Mouse (Mus musculus): ENCODE results near the gene Ubxn10. TPM values are rescaled to one million over a fixed set of nuclear protein-coding genes. Genes with fewer than 3 reads are reported as not detected.
A peak's percentile ranks its signal among the peaks of the same experiment; 100 is the strongest.

Ubxn10 gene
- polyA plus RNA-seq, 1 experiment from 2014 or later = 1.0 TPM

- WGBS = 80% methylated on average over 11 of the region's 11 CpGs
- Histone ChIP-seq H3K9ac (no peak overlapping the region), H3K27me3 (no peaks in the 10 kb centered on the region), H3K4me1 (peaks cover 26% of the 10 kb centered on the region), H3K4me3 (replicated peaks) (no peak overlapping the region), H3K4me2 (no peak overlapping the region), H3K27ac (no peak overlapping the region), H3K9me3 (replicated peaks) (no peaks in the 10 kb centered on the region), H3K36me3 (no peaks in the 10 kb centered on the region)
- no peak for ATAC-seq (replicated peaks; ENCODE audit: low FRiP score)
Observed at GRCm38 (mm10) chr4:138710633-138711032, 26.3 kb downstream of the Ubxn10 start.

- Histone ChIP-seq H3K27me3 (no peaks in the 10 kb centered on the region), H3K4me1 (peaks cover 26% of the 10 kb centered on the region), H3K27ac (no peak overlapping the region), H3K4me3 (replicated peaks) (no peak overlapping the region), H3K9me3 (replicated peaks) (no peaks in the 10 kb centered on the region), H3K4me2 (no peak overlapping the region), H3K36me3 (no peaks in the 10 kb centered on the region), H3K9ac (no peak overlapping the region)
- ATAC-seq (replicated peaks; ENCODE audit: low FRiP score) = no peak
- 73% methylated on average over 7 of the region's 7 CpGs for WGBS
Observed at GRCm38 (mm10) chr4:138709944-138710343, 27.0 kb downstream of the Ubxn10 start.

GRCm38 (mm10) chr4:138709246-138709645, 27.7 kb downstream of the Ubxn10 start:
- WGBS = 89% methylated on average over 11 of the region's 11 CpGs
- Histone ChIP-seq H3K27ac (no peak overlapping the region), H3K4me1 (peaks cover 26% of the 10 kb centered on the region), H3K27me3 (no peaks in the 10 kb centered on the region), H3K4me3 (replicated peaks) (no peak overlapping the region), H3K36me3 (no peaks in the 10 kb centered on the region), H3K9ac (no peak overlapping the region), H3K4me2 (no peak overlapping the region), H3K9me3 (replicated peaks) (no peaks in the 10 kb centered on the region)
- no peak for ATAC-seq (replicated peaks; ENCODE audit: low FRiP score)

GRCm38 (mm10) chr4:138708636-138709035, 28.3 kb downstream of the Ubxn10 start:
- ATAC-seq (replicated peaks; ENCODE audit: low FRiP score) = 0 out of 2 replicates have a peak, but pooled peaks have one; percentile 46
- Histone ChIP-seq H3K4me1 (peaks cover 26% of the 10 kb centered on the region), H3K27me3 (no peaks in the 10 kb centered on the region), H3K9ac (no peak overlapping the region), H3K4me3 (replicated peaks) (no peak overlapping the region), H3K4me2 (no peak overlapping the region), H3K27ac (no peak overlapping the region), H3K36me3 (no peaks in the 10 kb centered on the region), H3K9me3 (replicated peaks) (no peaks in the 10 kb centered on the region)
- 9% methylated on average over 7 of the region's 7 CpGs for WGBS

- H3K4me2 ChIP-seq = no peak overlapping the region
- ATAC-seq (replicated peaks; ENCODE audit: low FRiP score) = no peak
- H3K9ac ChIP-seq = no peak overlapping the region
- no peak overlapping the region for H3K27ac ChIP-seq
- WGBS = 93% methylated on average over 8 of the region's 8 CpGs
- no peaks in the 10 kb centered on the region for H3K36me3 ChIP-seq
- H3K27me3 ChIP-seq = no peaks in the 10 kb centered on the region
- H3K9me3 ChIP-seq (replicated peaks) = no peaks in the 10 kb centered on the region
- no peak overlapping the region for H3K4me3 ChIP-seq (replicated peaks)
- H3K4me1 ChIP-seq = peaks cover 18% of the 10 kb centered on the region
Observed at GRCm38 (mm10) chr4:138706620-138707019, 30.3 kb downstream of the Ubxn10 start.

- no peaks in the 10 kb centered on the region for H3K36me3 ChIP-seq
- H3K27ac ChIP-seq = no peak overlapping the region
- no peak overlapping the region for H3K4me2 ChIP-seq
- H3K4me3 ChIP-seq (replicated peaks) = no peak overlapping the region
- no peak overlapping the region for H3K9ac ChIP-seq
- H3K27me3 ChIP-seq = no peaks in the 10 kb centered on the region
- no peaks in the 10 kb centered on the region for H3K9me3 ChIP-seq (replicated peaks)
- 90% methylated on average over 4 of the region's 4 CpGs for WGBS
- no peak for ATAC-seq (replicated peaks; ENCODE audit: low FRiP score)
- H3K4me1 ChIP-seq = peaks cover 12% of the 10 kb centered on the region; the same call in 1 of the 2 replicates
Observed at GRCm38 (mm10) chr4:138704169-138704568, 32.8 kb downstream of the Ubxn10 start.

GRCm38 (mm10) chr4:138703591-138703990, 33.4 kb downstream of the Ubxn10 start:
- H3K27ac ChIP-seq = no peak overlapping the region
- no peaks in the 10 kb centered on the region for H3K36me3 ChIP-seq
- ATAC-seq (replicated peaks; ENCODE audit: low FRiP score) = no peak
- no peak overlapping the region for H3K4me2 ChIP-seq
- no peak overlapping the region for H3K4me3 ChIP-seq (replicated peaks)
- no peak overlapping the region for H3K9ac ChIP-seq
- peaks cover 10% of the 10 kb centered on the region; the same call in 1 of the 2 replicates for H3K4me1 ChIP-seq
- H3K27me3 ChIP-seq = no peaks in the 10 kb centered on the region
- 56% methylated on average over 7 of the region's 7 CpGs for WGBS
- no peaks in the 10 kb centered on the region for H3K9me3 ChIP-seq (replicated peaks)

- WGBS = 81% methylated on average over 8 of the region's 8 CpGs
- H3K27ac ChIP-seq = no peak overlapping the region
- H3K4me1 ChIP-seq = 0 out of 2 replicates have a peak, but pooled peaks cover 8% of the 10 kb centered on the region
- ATAC-seq (replicated peaks; ENCODE audit: low FRiP score) = no peak
- H3K9ac ChIP-seq = no peak overlapping the region
- no peak overlapping the region for H3K4me3 ChIP-seq (replicated peaks)
- no peaks in the 10 kb centered on the region for H3K27me3 ChIP-seq
- no peak overlapping the region for H3K4me2 ChIP-seq
- H3K9me3 ChIP-seq (replicated peaks) = no peaks in the 10 kb centered on the region
- no peaks in the 10 kb centered on the region for H3K36me3 ChIP-seq
Observed at GRCm38 (mm10) chr4:138702528-138702927, 34.4 kb downstream of the Ubxn10 start.

GRCm38 (mm10) chr4:138702031-138702430, 34.9 kb downstream of the Ubxn10 start:
- ATAC-seq (replicated peaks; ENCODE audit: low FRiP score) = no peak
- Histone ChIP-seq H3K9me3 (replicated peaks) (no peaks in the 10 kb centered on the region), H3K4me1 (peaks cover 11% of the 10 kb centered on the region), H3K9ac (no peak overlapping the region), H3K4me3 (replicated peaks) (no peak overlapping the region), H3K36me3 (no peaks in the 10 kb centered on the region), H3K27ac (no peak overlapping the region), H3K4me2 (no peak overlapping the region), H3K27me3 (no peaks in the 10 kb centered on the region)
- 79% methylated on average over 2 of the region's 2 CpGs for WGBS

GRCm38 (mm10) chr4:138701111-138701510, 35.9 kb downstream of the Ubxn10 start:
- no peaks in the 10 kb centered on the region for H3K36me3 ChIP-seq
- H3K9ac ChIP-seq = no peak overlapping the region
- H3K27me3 ChIP-seq = no peaks in the 10 kb centered on the region
- no peak overlapping the region for H3K4me3 ChIP-seq (replicated peaks)
- H3K27ac ChIP-seq = no peak overlapping the region
- H3K9me3 ChIP-seq (replicated peaks) = no peaks in the 10 kb centered on the region
- peaks cover 18% of the 10 kb centered on the region for H3K4me1 ChIP-seq
- H3K4me2 ChIP-seq = no peak overlapping the region
- ATAC-seq (replicated peaks; ENCODE audit: low FRiP score) = no peak
- 72% methylated on average over 8 of the region's 8 CpGs for WGBS

GRCm38 (mm10) chr4:138700184-138700982, 36.6 kb downstream of the Ubxn10 start:
- H3K4me2 ChIP-seq = no peak overlapping the region
- H3K36me3 ChIP-seq = no peaks in the 10 kb centered on the region
- no peaks in the 10 kb centered on the region for H3K27me3 ChIP-seq
- H3K4me1 ChIP-seq = peaks cover 18% of the 10 kb centered on the region
- ATAC-seq (replicated peaks; ENCODE audit: low FRiP score) = no peak
- H3K27ac ChIP-seq = no peak overlapping the region
- no peak overlapping the region for H3K9ac ChIP-seq
- no peak overlapping the region for H3K4me3 ChIP-seq (replicated peaks)
- WGBS = 27% methylated on average over 15 of the region's 15 CpGs
- no peaks in the 10 kb centered on the region for H3K9me3 ChIP-seq (replicated peaks)

GRCm38 (mm10) chr4:138698296-138698695, 38.7 kb downstream of the Ubxn10 start:
- Histone ChIP-seq H3K4me3 (replicated peaks) (no peak overlapping the region), H3K4me1 (peaks cover 18% of the 10 kb centered on the region), H3K4me2 (no peak overlapping the region), H3K9ac (no peak overlapping the region), H3K27ac (peak overlapping the region; percentile 28; the same call in 1 of the 2 replicates), H3K9me3 (replicated peaks) (no peaks in the 10 kb centered on the region), H3K36me3 (no peaks in the 10 kb centered on the region), H3K27me3 (peaks cover 17% of the 10 kb centered on the region; the same call in 1 of the 2 replicates)
- 62% methylated on average over 2 of the region's 2 CpGs for WGBS
- no peak for ATAC-seq (replicated peaks; ENCODE audit: low FRiP score)
